Comparison of ENCODE assay signal across 13 mouse cellular contexts in genomic region chr5:139378271-139378556, GRCm38 (mm10). TPM values are rescaled to one million over a fixed set of nuclear protein-coding genes. Genes with fewer than 3 reads are reported as not detected.
DNase-seq lines count a peak whose midpoint lies in the region; ATAC-seq and TF ChIP-seq lines count a peak whose summit lies in the region.
"Had no signal": no experiment of that assay in that cellular context is flagged by ENCODE, and none has a peak within 500 bp of the region (broad histone marks: within the 10 kb centered on the region; RNA-seq: fewer than 3 reads in every experiment).

No protein-coding gene starts in this region.

- intact Hi-C loops in heart, postnatal 36 days (cut with DNase I) = no loop called here

- ATAC-seq in heart, embryonic 11.5 days (replicated peaks; ENCODE audit: insufficient number of reproducible peaks, low FRiP score, low TSS enrichment) = no peak
- ATAC-seq in liver, postnatal 0 days = no peak

- H3K4me3 ChIP-seq in heart, embryonic 11.5 days (ENCODE audit: low read depth, low read length) = no peak overlapping the region
- H3K4me3 ChIP-seq in layer of hippocampus, adult 2 months = no peak overlapping the region
- no peak overlapping the region for H3K4me3 ChIP-seq in brown adipose tissue, adult 24 weeks (ENCODE audit: insufficient read depth, low read depth, low read length)
- no peak overlapping the region for H3K4me3 ChIP-seq in liver, postnatal 0 days (ENCODE audit: low read depth, low read length)

- peaks cover 62% of the 10 kb centered on the region for H3K4me1 ChIP-seq in heart, embryonic 11.5 days (ENCODE audit: control insufficient read depth, insufficient read depth, low read length)
- H3K4me1 ChIP-seq in brown adipose tissue, adult 24 weeks (ENCODE audit: control insufficient read depth, insufficient read depth, insufficient read length, low read length) = peaks cover 52% of the 10 kb centered on the region
- peaks cover 74% of the 10 kb centered on the region for H3K4me1 ChIP-seq in liver, postnatal 0 days (ENCODE audit: insufficient read depth)

- TF ChIP-seq CTCF in layer of hippocampus, adult 2 months (conservative IDR thresholded peaks at IDR 0.05) = no peak
- no peak for TF ChIP-seq CTCF in liver, postnatal 0 days (IDR thresholded peaks at IDR 0.05; ENCODE audit: low read depth)

- DNase-seq in heart, postnatal 36 days = no peak
- no peak for DNase-seq in layer of hippocampus, adult 2 months (ENCODE audit: low spot score in 2 of 2)
- DNase-seq in layer of hippocampus, postnatal 14 days (ENCODE audit: low spot score in 2 of 2) = no peak
- no peak for DNase-seq in liver, postnatal 0 days
- no peak for DNase-seq in spleen, adult 18-20 months
- DNase-seq in adrenal gland, adult 18-20 months (ENCODE audit: low spot score in 2 of 2) = no peak

- no peaks in the 10 kb centered on the region for H3K27me3 ChIP-seq in heart, embryonic 11.5 days (ENCODE audit: control insufficient read depth, insufficient read depth, low read length)
- H3K27me3 ChIP-seq in liver, postnatal 0 days (ENCODE audit: insufficient read depth, low read length) = no peaks in the 10 kb centered on the region
- H3K27me3 ChIP-seq: Patski had no signal

- no peaks in the 10 kb centered on the region for H3K9me3 ChIP-seq in heart, embryonic 11.5 days (replicated peaks; ENCODE audit: control insufficient read depth, low read length)
- no peaks in the 10 kb centered on the region for H3K9me3 ChIP-seq in liver, postnatal 0 days (ENCODE audit: low read length)

- no peaks in the 10 kb centered on the region for H3K36me3 ChIP-seq in heart, embryonic 11.5 days (ENCODE audit: control insufficient read depth, insufficient read depth, low read length)
- no peaks in the 10 kb centered on the region for H3K36me3 ChIP-seq in liver, postnatal 0 days (replicated peaks; ENCODE audit: insufficient read depth, low read length)

- no peak for TF ChIP-seq EP300 in liver, postnatal 0 days (IDR thresholded peaks at IDR 0.05; ENCODE audit: low read depth)

- WGBS in heart, embryonic 11.5 days (ENCODE audit: insufficient replicate concordance) = 82% methylated on average over 7 of the region's 7 CpGs
- 60% methylated on average over 7 of the region's 7 CpGs for WGBS in liver, postnatal 0 days (ENCODE audit: insufficient replicate concordance)

- H3K9ac ChIP-seq in heart, embryonic 11.5 days (ENCODE audit: low read depth, low read length) = no peak overlapping the region
- H3K9ac ChIP-seq in liver, postnatal 0 days (replicated peaks) = peak overlapping the region; percentile 40; the same call in 1 of the 2 replicates

- H3K4me2 ChIP-seq in heart, embryonic 11.5 days = peak overlapping the region; percentile 7; the same call in 1 of the 2 replicates
- H3K4me2 ChIP-seq in liver, postnatal 0 days (ENCODE audit: low read depth, low read length) = 0 out of 2 replicates have a peak overlapping the region, but pooled peaks have one; percentile 53

- H3K27ac ChIP-seq in heart, embryonic 11.5 days (ENCODE audit: low read depth, low read length) = peak overlapping the region; percentile 85
- peak overlapping the region; percentile 97 for H3K27ac ChIP-seq in layer of hippocampus, adult 2 months
- H3K27ac ChIP-seq in brown adipose tissue, adult 24 weeks (replicated peaks; ENCODE audit: low read depth, low read length) = peak overlapping the region; percentile 95
- peak overlapping the region; percentile 99 for H3K27ac ChIP-seq in liver, postnatal 0 days (ENCODE audit: low read depth)

RNA-seq across cellular contexts. Expression of gene Gpr146, which starts 0.7 kb away (rescaled TPM):
- 7.2 and 7.5 TPM in 2 replicates for polyA plus RNA-seq in heart, embryonic 11.5 days (2014; fragmentation: Nextera tagmentation; extraction: Ambion mirVana)
- 10 to 100 TPM; 43.6 to 56.2 TPM for total RNA-seq in heart, postnatal 36 days (2021)
- 10 to 100 TPM; 11.5 to 12.8 TPM for total RNA-seq in layer of hippocampus, adult 2 months (2021)
- total RNA-seq in layer of hippocampus, postnatal 14 days (2021) = 10 to 100 TPM; 10.1 to 11.8 TPM
- 18.1 and 19.7 TPM in 2 replicates for polyA plus RNA-seq in brown adipose tissue, adult 24 weeks (2012; ENCODE audit: insufficient read depth, insufficient read length, missing spikeins)
- 14.5 and 14.7 TPM in 2 replicates for polyA plus RNA-seq in liver, postnatal 0 days (2015; fragmentation: Nextera tagmentation; extraction: Ambion mirVana)
- total RNA-seq in adrenal gland, adult 18-20 months (2021) = 10 to 100 TPM; 11.0 to 23.9 TPM

RNA-seq across cellular contexts. Expression of gene Cyp2w1, which starts 25.8 kb away (rescaled TPM):
- polyA plus RNA-seq in heart, embryonic 11.5 days (2014; fragmentation: Nextera tagmentation; extraction: Ambion mirVana) = not detected in 2 replicates
- total RNA-seq in heart, postnatal 36 days (2021) = not detected
- not detected for total RNA-seq in layer of hippocampus, adult 2 months (2021)
- not detected for total RNA-seq in layer of hippocampus, postnatal 14 days (2021)
- polyA plus RNA-seq in brown adipose tissue, adult 24 weeks (2012; ENCODE audit: insufficient read depth, insufficient read length, missing spikeins) = not detected in 2 replicates
- polyA plus RNA-seq in liver, postnatal 0 days (2015; fragmentation: Nextera tagmentation; extraction: Ambion mirVana) = not detected in 2 replicates
- not detected for total RNA-seq in adrenal gland, adult 18-20 months (2021)
- total RNA-seq: adrenal gland, postnatal 36 days; gastrocnemius, postnatal 36 days had no signal
- polyA plus RNA-seq: C2C12; limb, embryonic 11.5 days; Patski had no signal

RNA-seq across cellular contexts. Expression of gene C130050O18Rik, which starts 26.9 kb away (rescaled TPM):
- 0.17 and 0.21 TPM in 2 replicates for polyA plus RNA-seq in heart, embryonic 11.5 days (2014; fragmentation: Nextera tagmentation; extraction: Ambion mirVana)
- total RNA-seq in heart, postnatal 36 days (2021) = under 1 TPM; 0.62 to 0.64 TPM
- under 1 TPM in 1 of 2 experiments, not detected in 1; 0.18 TPM for total RNA-seq in layer of hippocampus, adult 2 months (2021)
- under 1 TPM; 0.17 to 0.21 TPM for total RNA-seq in layer of hippocampus, postnatal 14 days (2021)
- polyA plus RNA-seq in brown adipose tissue, adult 24 weeks (2012; ENCODE audit: insufficient read depth, insufficient read length, missing spikeins) = 1.3 TPM in 1 of 2 replicates, not detected in the other
- 1.9 and 2.0 TPM in 2 replicates for polyA plus RNA-seq in liver, postnatal 0 days (2015; fragmentation: Nextera tagmentation; extraction: Ambion mirVana)
- total RNA-seq in adrenal gland, adult 18-20 months (2021) = under 1 TPM; 0.53 to 0.93 TPM

RNA-seq across cellular contexts. Expression of gene Cox19, which starts 27.0 kb away (rescaled TPM):
- polyA plus RNA-seq in heart, embryonic 11.5 days (2014; fragmentation: Nextera tagmentation; extraction: Ambion mirVana) = 85.3 and 95.2 TPM in 2 replicates
- total RNA-seq in heart, postnatal 36 days (2021) = 10 to 100 TPM; 80.4 to 83.7 TPM
- 10 to 100 TPM; 74.3 to 76.8 TPM for total RNA-seq in layer of hippocampus, adult 2 months (2021)
- 10 to 100 TPM; 73.6 to 79.4 TPM for total RNA-seq in layer of hippocampus, postnatal 14 days (2021)
- polyA plus RNA-seq in brown adipose tissue, adult 24 weeks (2012; ENCODE audit: insufficient read depth, insufficient read length, missing spikeins) = 250 and 278 TPM in 2 replicates
- polyA plus RNA-seq in liver, postnatal 0 days (2015; fragmentation: Nextera tagmentation; extraction: Ambion mirVana) = 34.4 and 37.1 TPM in 2 replicates
- total RNA-seq in adrenal gland, adult 18-20 months (2021) = 100 to 1,000 TPM in 1 of 2 experiments, 10 to 100 TPM in 1; 75.7 to 130 TPM

RNA-seq across cellular contexts. Expression of gene Gper1, which starts 44.7 kb away (rescaled TPM):
- 0.57 and 0.72 TPM in 2 replicates for polyA plus RNA-seq in heart, embryonic 11.5 days (2014; fragmentation: Nextera tagmentation; extraction: Ambion mirVana)
- 1 to 10 TPM; 1.7 to 2.0 TPM for total RNA-seq in heart, postnatal 36 days (2021)
- 1 to 10 TPM; 2.1 to 2.4 TPM for total RNA-seq in layer of hippocampus, adult 2 months (2021)
- total RNA-seq in layer of hippocampus, postnatal 14 days (2021) = 1 to 10 TPM; 3.0 to 3.5 TPM
- polyA plus RNA-seq in brown adipose tissue, adult 24 weeks (2012; ENCODE audit: insufficient read depth, insufficient read length, missing spikeins) = 1.8 TPM in 1 of 2 replicates, not detected in the other
- 0.09 and 0.11 TPM in 2 replicates for polyA plus RNA-seq in liver, postnatal 0 days (2015; fragmentation: Nextera tagmentation; extraction: Ambion mirVana)
- total RNA-seq in adrenal gland, adult 18-20 months (2021) = 1 to 10 TPM; 3.3 to 4.9 TPM
